Comparison of ENCODE assay signal across 27 mouse cellular contexts in genomic region chr13:34143389-34143788, GRCm38 (mm10). TPM values are rescaled to one million over a fixed set of nuclear protein-coding genes. Genes with fewer than 3 reads are reported as not detected.
A peak's percentile ranks its signal among the peaks of the same experiment; 100 is the strongest.
DNase-seq lines count a peak whose midpoint lies in the region; ATAC-seq lines count a peak whose summit lies in the region.
"Had no signal": no experiment of that assay in that cellular context is flagged by ENCODE, and none has a peak within 500 bp of the region (broad histone marks: within the 10 kb centered on the region; RNA-seq: fewer than 3 reads in every experiment).

No protein-coding gene starts in this region.

- peak overlapping the region; percentile 69 for H3K27ac ChIP-seq in forebrain, embryonic 10.5 days
- no peak overlapping the region for H3K27ac ChIP-seq in forebrain, embryonic 11.5 days (ENCODE audit: low read depth, low read length)
- no peak overlapping the region for H3K27ac ChIP-seq in midbrain, embryonic 12.5 days (replicated peaks)
- no peak overlapping the region for H3K27ac ChIP-seq in midbrain, embryonic 15.5 days
- no peak overlapping the region for H3K27ac ChIP-seq in hindbrain, embryonic 14.5 days
- H3K27ac ChIP-seq in neural tube, embryonic 13.5 days (replicated peaks): 0 out of 2 replicates have a peak overlapping the region, but pooled peaks have one; percentile 20
- H3K27ac ChIP-seq: forebrain, embryonic 15.5 days; heart, embryonic 13.5 days; kidney, postnatal 0 days; limb, embryonic 13.5 days; liver, embryonic 12.5 days had no signal

- no peak overlapping the region for H3K4me2 ChIP-seq in forebrain, embryonic 11.5 days (ENCODE audit: low read depth, low read length, severe bottlenecking)
- H3K4me2 ChIP-seq in midbrain, embryonic 12.5 days (replicated peaks): no peak overlapping the region
- H3K4me2 ChIP-seq in midbrain, embryonic 15.5 days: no peak overlapping the region
- no peak overlapping the region for H3K4me2 ChIP-seq in hindbrain, embryonic 14.5 days (replicated peaks)
- H3K4me2 ChIP-seq in neural tube, embryonic 13.5 days: no peak overlapping the region
- H3K4me2 ChIP-seq: forebrain, embryonic 15.5 days; heart, embryonic 13.5 days; limb, embryonic 13.5 days; liver, embryonic 12.5 days had no signal

- no peaks in the 10 kb centered on the region for H3K36me3 ChIP-seq in forebrain, embryonic 10.5 days (replicated peaks)
- H3K36me3 ChIP-seq in forebrain, embryonic 11.5 days (ENCODE audit: control insufficient read depth, insufficient read depth, low read length): no peaks in the 10 kb centered on the region
- H3K36me3 ChIP-seq in midbrain, embryonic 12.5 days: no peaks in the 10 kb centered on the region
- no peaks in the 10 kb centered on the region for H3K36me3 ChIP-seq in midbrain, embryonic 15.5 days (replicated peaks)
- H3K36me3 ChIP-seq in hindbrain, embryonic 14.5 days (replicated peaks; ENCODE audit: control insufficient read depth, insufficient read depth): no peaks in the 10 kb centered on the region
- no peaks in the 10 kb centered on the region for H3K36me3 ChIP-seq in neural tube, embryonic 13.5 days
- H3K36me3 ChIP-seq: forebrain, embryonic 15.5 days; heart, embryonic 13.5 days; limb, embryonic 13.5 days; liver, embryonic 12.5 days had no signal

- H3K4me3 ChIP-seq in forebrain, embryonic 10.5 days: no peak overlapping the region
- no peak overlapping the region for H3K4me3 ChIP-seq in forebrain, embryonic 11.5 days (ENCODE audit: low read depth, low read length)
- no peak overlapping the region for H3K4me3 ChIP-seq in midbrain, embryonic 12.5 days
- no peak overlapping the region for H3K4me3 ChIP-seq in midbrain, embryonic 15.5 days
- no peak overlapping the region for H3K4me3 ChIP-seq in hindbrain, embryonic 14.5 days (replicated peaks; ENCODE audit: low read length)
- H3K4me3 ChIP-seq in neural tube, embryonic 13.5 days: no peak overlapping the region
- H3K4me3 ChIP-seq: erythroblast, embryonic 14.5 days; forebrain, embryonic 15.5 days; heart, embryonic 13.5 days; limb, embryonic 13.5 days; liver, embryonic 12.5 days had no signal

- H3K27me3 ChIP-seq in forebrain, embryonic 10.5 days (ENCODE audit: poor library complexity, severe bottlenecking): no peaks in the 10 kb centered on the region
- no peaks in the 10 kb centered on the region for H3K27me3 ChIP-seq in forebrain, embryonic 11.5 days (ENCODE audit: control insufficient read depth, insufficient read depth, low read length)
- H3K27me3 ChIP-seq in midbrain, embryonic 12.5 days: no peaks in the 10 kb centered on the region
- H3K27me3 ChIP-seq in midbrain, embryonic 15.5 days (replicated peaks): no peaks in the 10 kb centered on the region
- H3K27me3 ChIP-seq in hindbrain, embryonic 14.5 days (ENCODE audit: control insufficient read depth, insufficient read depth, low read length): no peaks in the 10 kb centered on the region
- no peaks in the 10 kb centered on the region for H3K27me3 ChIP-seq in neural tube, embryonic 13.5 days
- H3K27me3 ChIP-seq: forebrain, embryonic 15.5 days; heart, embryonic 13.5 days; limb, embryonic 13.5 days had no signal

- WGBS in forebrain, embryonic 10.5 days: 60% methylated on average over 5 of the region's 5 CpGs
- WGBS in forebrain, embryonic 11.5 days: 75% methylated on average over 5 of the region's 5 CpGs
- 43% methylated on average over 5 of the region's 5 CpGs for WGBS in midbrain, embryonic 12.5 days
- 29% methylated on average over 5 of the region's 5 CpGs for WGBS in midbrain, embryonic 15.5 days
- WGBS in hindbrain, embryonic 14.5 days: 29% methylated on average over 5 of the region's 5 CpGs
- WGBS in neural tube, embryonic 13.5 days: 17% methylated on average over 5 of the region's 5 CpGs

- H3K9ac ChIP-seq in forebrain, embryonic 11.5 days (ENCODE audit: low read length): no peak overlapping the region
- H3K9ac ChIP-seq in midbrain, embryonic 12.5 days (replicated peaks): no peak overlapping the region
- no peak overlapping the region for H3K9ac ChIP-seq in midbrain, embryonic 15.5 days
- no peak overlapping the region for H3K9ac ChIP-seq in hindbrain, embryonic 14.5 days
- H3K9ac ChIP-seq in neural tube, embryonic 13.5 days: no peak overlapping the region
- H3K9ac ChIP-seq: forebrain, embryonic 15.5 days; heart, embryonic 13.5 days; limb, embryonic 13.5 days; liver, embryonic 12.5 days had no signal

- H3K4me1 ChIP-seq in forebrain, embryonic 10.5 days: peaks cover 22% of the 10 kb centered on the region
- H3K4me1 ChIP-seq in forebrain, embryonic 11.5 days (replicated peaks; ENCODE audit: control insufficient read depth, insufficient read depth, low read length): peaks cover 8% of the 10 kb centered on the region
- peaks cover 16% of the 10 kb centered on the region for H3K4me1 ChIP-seq in midbrain, embryonic 12.5 days
- peaks cover 11% of the 10 kb centered on the region for H3K4me1 ChIP-seq in midbrain, embryonic 15.5 days
- peaks cover 11% of the 10 kb centered on the region for H3K4me1 ChIP-seq in hindbrain, embryonic 14.5 days (replicated peaks; ENCODE audit: control insufficient read depth, insufficient read depth, low read length)
- peaks cover 24% of the 10 kb centered on the region for H3K4me1 ChIP-seq in neural tube, embryonic 13.5 days (replicated peaks)
- H3K4me1 ChIP-seq: limb, embryonic 13.5 days; liver, embryonic 12.5 days had no signal

- no peak for DNase-seq in forebrain, embryonic 10.5 days (ENCODE audit: extremely low spot score, low spot score)
- no peak for DNase-seq in forebrain, embryonic 11.5 days (ENCODE audit: low spot score)
- DNase-seq in hindbrain, embryonic 14.5 days (ENCODE audit: low spot score): no peak
- no peak for DNase-seq in right cerebral cortex, adult 18-20 months
- no peak for DNase-seq in right cerebral cortex, postnatal 14 days
- DNase-seq: adrenal gland, postnatal 36 days; cerebellum, adult 9-10 months; gastrocnemius, postnatal 10 days; heart, postnatal 14 days; kidney, adult 2 months; layer of hippocampus, adult 9-11 months; lung, adult 2 months; lung, postnatal 14 days; right cerebral cortex, postnatal 25 days; spleen, adult 18-20 months; thymus, postnatal 25 days had no signal

- no peak for ATAC-seq in forebrain, embryonic 11.5 days (replicated peaks; ENCODE audit: low FRiP score)
- peak; percentile 58; the same call in 1 of the 2 replicates for ATAC-seq in midbrain, embryonic 12.5 days (ENCODE audit: low FRiP score, low read depth)
- ATAC-seq in midbrain, embryonic 15.5 days (replicated peaks): no peak
- 0 out of 2 replicates have a peak, but pooled peaks have one; percentile 21 for ATAC-seq in hindbrain, embryonic 14.5 days (ENCODE audit: low FRiP score)
- ATAC-seq in neural tube, embryonic 13.5 days (ENCODE audit: low read depth): peak; percentile 55; the same call in 1 of the 2 replicates
- ATAC-seq: CD4-positive, CD25-positive, alpha-beta regulatory T cell, adult 4 months; forebrain, embryonic 15.5 days; inflammation-experienced regulatory T-cells, adult 6 months; liver, embryonic 12.5 days had no signal

- H3K9me3 ChIP-seq in forebrain, embryonic 10.5 days: no peaks in the 10 kb centered on the region
- no peaks in the 10 kb centered on the region for H3K9me3 ChIP-seq in forebrain, embryonic 11.5 days (ENCODE audit: control insufficient read depth, low read length)
- H3K9me3 ChIP-seq in midbrain, embryonic 12.5 days: no peaks in the 10 kb centered on the region
- no peaks in the 10 kb centered on the region for H3K9me3 ChIP-seq in midbrain, embryonic 15.5 days
- no peaks in the 10 kb centered on the region for H3K9me3 ChIP-seq in hindbrain, embryonic 14.5 days (ENCODE audit: control insufficient read depth, low read length)
- no peaks in the 10 kb centered on the region for H3K9me3 ChIP-seq in neural tube, embryonic 13.5 days
- H3K9me3 ChIP-seq: forebrain, embryonic 15.5 days; heart, embryonic 13.5 days; limb, embryonic 13.5 days; liver, embryonic 12.5 days had no signal

RNA-seq across cellular contexts. Expression of gene Tubb2b, which starts 13.1 kb away (rescaled TPM):
- polyA plus RNA-seq in forebrain, embryonic 10.5 days (2016; fragmentation: Nextera tagmentation; extraction: Ambion mirVana): 137 and 151 TPM in 2 replicates
- 232 and 287 TPM in 2 replicates for polyA plus RNA-seq in forebrain, embryonic 11.5 days (2014; fragmentation: Nextera tagmentation; extraction: Ambion mirVana)
- polyA plus RNA-seq in midbrain, embryonic 12.5 days (2016; fragmentation: Nextera tagmentation; extraction: Ambion mirVana): 380 and 432 TPM in 2 replicates
- polyA plus RNA-seq in midbrain, embryonic 15.5 days (2015; fragmentation: Nextera tagmentation; extraction: Ambion mirVana): 1,126 and 1,130 TPM in 2 replicates
- polyA plus RNA-seq in hindbrain, embryonic 14.5 days (2014; fragmentation: Nextera tagmentation; extraction: Ambion mirVana): 682 and 716 TPM in 2 replicates
- 644 and 732 TPM in 2 replicates for polyA plus RNA-seq in neural tube, embryonic 13.5 days (2015; fragmentation: Nextera tagmentation; extraction: Ambion mirVana)

RNA-seq across cellular contexts. Expression of gene Psmg4, which starts 19.4 kb away (rescaled TPM):
- polyA plus RNA-seq in forebrain, embryonic 10.5 days (2016; fragmentation: Nextera tagmentation; extraction: Ambion mirVana): 129 and 133 TPM in 2 replicates
- 114 and 123 TPM in 2 replicates for polyA plus RNA-seq in forebrain, embryonic 11.5 days (2014; fragmentation: Nextera tagmentation; extraction: Ambion mirVana)
- polyA plus RNA-seq in midbrain, embryonic 12.5 days (2016; fragmentation: Nextera tagmentation; extraction: Ambion mirVana): 109 and 118 TPM in 2 replicates
- 66.6 and 69.2 TPM in 2 replicates for polyA plus RNA-seq in midbrain, embryonic 15.5 days (2015; fragmentation: Nextera tagmentation; extraction: Ambion mirVana)
- polyA plus RNA-seq in hindbrain, embryonic 14.5 days (2014; fragmentation: Nextera tagmentation; extraction: Ambion mirVana): 73.3 and 87.0 TPM in 2 replicates
- 94.7 and 95.4 TPM in 2 replicates for polyA plus RNA-seq in neural tube, embryonic 13.5 days (2015; fragmentation: Nextera tagmentation; extraction: Ambion mirVana)

Comparison
In these comparisons a context has a peak if more than half of its experiments do, and no peak if none do; other contexts are left out.
1. H3K27ac ChIP-seq: peak in forebrain, embryonic 10.5 days (single experiment) and neural tube, embryonic 13.5 days (single experiment); none in forebrain, embryonic 11.5 days (single experiment), midbrain, embryonic 12.5 days (single experiment), midbrain, embryonic 15.5 days (single experiment) and hindbrain, embryonic 14.5 days (single experiment).
2. ATAC-seq: peak in midbrain, embryonic 12.5 days (single experiment), hindbrain, embryonic 14.5 days (single experiment) and neural tube, embryonic 13.5 days (single experiment); none in forebrain, embryonic 11.5 days (single experiment) and midbrain, embryonic 15.5 days (single experiment).